Mouse (Mus musculus) gastrocnemius, adult 2 months (tissue): ENCODE measurements at regions not wholly inside any gene's neighbourhood (a gene's known extent, or its start where the extent isn't known, plus 50 kb on each side); places are given as distances from the start of the nearest gene placed in this dataset.

Source experiments
- DNase-seq: peaks from one replicate; pipeline ENCODE4 v3.0.0; 2022
- H3K27ac ChIP-seq: fragments of 200-600 bp; 2 replicates; pipeline ENCODE4 v1.8.1; 2022; ENCODE audit warnings: mild to moderate bottlenecking
- H3K4me3 ChIP-seq: fragments of 200-600 bp; 2 replicates; pipeline ENCODE4 v1.8.1; 2022; ENCODE audit warnings: mild to moderate bottlenecking, moderate library complexity
- CTCF ChIP-seq: fragments of 200-600 bp; IDR thresholded peaks from 2 replicates; pipeline ENCODE4 v1.8.1; 2022; ENCODE audit warnings: antibody characterized with exemption, mild to moderate bottlenecking, moderate library complexity
- intact Hi-C: fragments of 180-260 bp; cut with DNase I; formaldehyde crosslinking; loops from one replicate; pipeline ENCODE4 v1.15.1; 2025

GRCm38 (mm10) chr4:100616161-100616915 lies 137.7 kb downstream of the Ube2u start:
- intact Hi-C loops = no loop called here
- no peak overlapping the region for H3K4me3 ChIP-seq
- H3K27ac ChIP-seq = no peak overlapping the region
- no peak for TF ChIP-seq CTCF
- no peak for DNase-seq

- no peak overlapping the region for H3K27ac ChIP-seq
- no peak overlapping the region for H3K4me3 ChIP-seq
- intact Hi-C loops = no loop called here
- no peak for DNase-seq
- TF ChIP-seq CTCF = no peak
Measured at GRCm38 (mm10) chr4:100616916-100617488, 138.4 kb downstream of the Ube2u start.

- intact Hi-C loops = no loop called here
- no peak overlapping the region for H3K4me3 ChIP-seq
- H3K27ac ChIP-seq = no peak overlapping the region
- no peak for DNase-seq
- no peak for TF ChIP-seq CTCF
Measured at GRCm38 (mm10) chr4:100624656-100625055, 146.0 kb downstream of the Ube2u start.

- DNase-seq = no peak
- no peak overlapping the region for H3K27ac ChIP-seq
- intact Hi-C loops = no loop called here
- no peak for TF ChIP-seq CTCF
- H3K4me3 ChIP-seq = no peak overlapping the region
Measured at GRCm38 (mm10) chr4:100626551-100626950, 147.9 kb downstream of the Ube2u start.

GRCm38 (mm10) chr4:100634388-100634787 lies 142.1 kb upstream of the Cachd1 start:
- no peak overlapping the region for H3K27ac ChIP-seq
- intact Hi-C loops = no loop called here
- H3K4me3 ChIP-seq = no peak overlapping the region
- no peak for DNase-seq
- no peak for TF ChIP-seq CTCF

- intact Hi-C loops = no loop called here
- Histone ChIP-seq H3K4me3 (no peak overlapping the region), H3K27ac (no peak overlapping the region)
- no peak for TF ChIP-seq CTCF
- DNase-seq = no peak
Measured at GRCm38 (mm10) chr4:100637597-100637996, 138.9 kb upstream of the Cachd1 start.

- intact Hi-C loops = no loop called here
- DNase-seq = no peak
- no peak overlapping the region for H3K4me3 ChIP-seq
- TF ChIP-seq CTCF = no peak
- no peak overlapping the region for H3K27ac ChIP-seq
Measured at GRCm38 (mm10) chr4:100661154-100661553, 115.3 kb upstream of the Cachd1 start.

- Histone ChIP-seq H3K4me3 (no peak overlapping the region), H3K27ac (no peak overlapping the region)
- no peak for DNase-seq
- no peak for TF ChIP-seq CTCF
- intact Hi-C loops = no loop called here
Measured at GRCm38 (mm10) chr4:100664619-100665264, 111.7 kb upstream of the Cachd1 start.

- Histone ChIP-seq H3K27ac (no peak overlapping the region), H3K4me3 (no peak overlapping the region)
- no peak for DNase-seq
- intact Hi-C loops = no loop called here
- TF ChIP-seq CTCF = no peak
Measured at GRCm38 (mm10) chr4:100670553-100670952, 105.9 kb upstream of the Cachd1 start.

- TF ChIP-seq CTCF = no peak
- H3K4me3 ChIP-seq = no peak overlapping the region
- no peak overlapping the region for H3K27ac ChIP-seq
- intact Hi-C loops = no loop called here
- DNase-seq = no peak
Measured at GRCm38 (mm10) chr4:100674916-100675315, 101.6 kb upstream of the Cachd1 start.

GRCm38 (mm10) chr4:100683757-100684156 lies 92.7 kb upstream of the Cachd1 start:
- DNase-seq = no peak
- intact Hi-C loops = no loop called here
- Histone ChIP-seq H3K4me3 (no peak overlapping the region), H3K27ac (no peak overlapping the region)
- no peak for TF ChIP-seq CTCF

- TF ChIP-seq CTCF = no peak
- H3K27ac ChIP-seq = no peak overlapping the region
- no peak overlapping the region for H3K4me3 ChIP-seq
- DNase-seq = no peak
- intact Hi-C loops = no loop called here
Measured at GRCm38 (mm10) chr4:100700002-100700401, 76.5 kb upstream of the Cachd1 start.

- Histone ChIP-seq H3K4me3 (no peak overlapping the region), H3K27ac (no peak overlapping the region)
- DNase-seq = no peak
- TF ChIP-seq CTCF = no peak
- intact Hi-C loops = no loop called here
Measured at GRCm38 (mm10) chr4:100700418-100700817, 76.1 kb upstream of the Cachd1 start.
